Mouse (Mus musculus) hindbrain, embryonic 12.5 days (tissue): Measurements from ENCODE around the gene Cdca3. TPM values are rescaled to one million over a fixed set of nuclear protein-coding genes. Genes with fewer than 3 reads are reported as not detected.
"Not testable (repeated sequence)": the region's sequence is repeated elsewhere in the genome, so short reads cannot be mapped to it uniquely, and the experiment has no call there.

ENCODE experiments used
- ATAC-seq: fragments of 200-750 bp; cut with Nextera tagmentation; 2 replicates; pipeline ENCODE4 v1.8.0; 2017; ENCODE audit warnings: moderate TSS enrichment; ENCODE audit not compliant: low FRiP score
- H3K27ac ChIP-seq: fragments of 300-500 bp; sonication (generic); 2 replicates; pipeline ENCODE4 v1.5.1; 2016; ENCODE audit warnings: mild to moderate bottlenecking
- H3K27me3 ChIP-seq: fragments of 300-500 bp; sonication (generic); 2 replicates; pipeline ENCODE4 v1.6.1; 2016; ENCODE audit warnings: mild to moderate bottlenecking
- H3K36me3 ChIP-seq: fragments of 300-500 bp; sonication (generic); 2 replicates; pipeline ENCODE4 v1.6.1; 2016; ENCODE audit warnings: mild to moderate bottlenecking
- H3K4me1 ChIP-seq: fragments of 300-500 bp; sonication (generic); 2 replicates; pipeline ENCODE4 v1.6.1; 2016
- H3K4me2 ChIP-seq: fragments of 300-500 bp; sonication (generic); replicated peaks from 2 replicates; pipeline ENCODE4 v1.6.1; 2016; ENCODE audit warnings: mild to moderate bottlenecking
- H3K4me3 ChIP-seq: fragments of 300-500 bp; sonication (generic); 2 replicates; pipeline ENCODE4 v1.5.1; 2016; ENCODE audit warnings: mild to moderate bottlenecking
- H3K9ac ChIP-seq: fragments of 300-500 bp; sonication (generic); 2 replicates; pipeline ENCODE4 v1.6.1; 2016; ENCODE audit warnings: mild to moderate bottlenecking, moderate library complexity
- H3K9me3 ChIP-seq: fragments of 300-500 bp; sonication (generic); replicated peaks from 2 replicates; pipeline ENCODE4 v1.6.1; 2016; ENCODE audit warnings: mild to moderate bottlenecking
- WGBS: fragments of 180-500 bp; shearing (Covaris S2); methylation state at CpG from one replicate; pipeline ENCODE4 v1.1.7; 2016; 5-methylcytosine and 5-hydroxymethylcytosine counted together
- polyA plus RNA-seq: library from polyadenylated mRNA; unstranded; fragments of >200 nt; fragmentation: Nextera tagmentation; extraction: Ambion mirVana; gene quantifications from 2 replicates; pipeline ENCODE4 v1.2.1, GENCODE M21; 2016

The Cdca3 gene
- polyA plus RNA-seq, 1 experiment from 2014 or later, result 120 TPM

GRCm38 (mm10) chr6:124803061-124803460, 26.3 kb upstream of the Cdca3 start:
- Histone ChIP-seq H3K4me2 (no peak overlapping the region), H3K4me1 (peaks cover 14% of the 10 kb centered on the region), H3K27me3 (no peaks in the 10 kb centered on the region), H3K9me3 (no peaks in the 10 kb centered on the region), H3K9ac (no peak overlapping the region), H3K27ac (no peak overlapping the region), H3K4me3 (no peak overlapping the region), H3K36me3 (no peaks in the 10 kb centered on the region)
- ATAC-seq, result no peak
- 82% methylated on average over 3 of the region's 3 CpGs for WGBS

GRCm38 (mm10) chr6:124803691-124804090, 25.7 kb upstream of the Cdca3 start:
- H3K27ac ChIP-seq, H3K27me3 ChIP-seq, H3K36me3 ChIP-seq, H3K9ac ChIP-seq, H3K9me3 ChIP-seq, ATAC-seq, H3K4me3 ChIP-seq, H3K4me2 ChIP-seq: not testable (repeated sequence)
- 94% methylated on average over 4 of the region's 4 CpGs for WGBS
- H3K4me1 ChIP-seq, result peaks cover 19% of the 10 kb centered on the region

GRCm38 (mm10) chr6:124804341-124804740, 25.0 kb upstream of the Cdca3 start:
- no peak overlapping the region for H3K27ac ChIP-seq
- 91% methylated on average over 3 of the region's 3 CpGs for WGBS
- H3K27me3 ChIP-seq, result no peaks in the 10 kb centered on the region
- H3K4me1 ChIP-seq, result peaks cover 25% of the 10 kb centered on the region
- no peak overlapping the region for H3K4me2 ChIP-seq
- no peaks in the 10 kb centered on the region for H3K9me3 ChIP-seq
- no peak for ATAC-seq
- no peak overlapping the region for H3K4me3 ChIP-seq
- no peaks in the 10 kb centered on the region for H3K36me3 ChIP-seq
- H3K9ac ChIP-seq, result no peak overlapping the region

GRCm38 (mm10) chr6:124805341-124806321, 23.7 kb upstream of the Cdca3 start:
- Histone ChIP-seq H3K9me3 (no peaks in the 10 kb centered on the region), H3K9ac (peak overlapping the region; percentile 54), H3K36me3 (no peaks in the 10 kb centered on the region), H3K4me1 (peaks cover 35% of the 10 kb centered on the region), H3K4me2 (peak overlapping the region; percentile 73), H3K27me3 (no peaks in the 10 kb centered on the region), H3K4me3 (peak overlapping the region; percentile 37), H3K27ac (peak overlapping the region; percentile 79)
- 1% methylated on average over 34 of the region's 34 CpGs for WGBS
- peak; percentile 74 for ATAC-seq

- no peak overlapping the region for H3K9ac ChIP-seq
- H3K4me2 ChIP-seq, result peak overlapping the region; percentile 73
- H3K4me3 ChIP-seq, result 0 out of 2 replicates have a peak overlapping the region, but pooled peaks have one; percentile 37
- no peaks in the 10 kb centered on the region for H3K9me3 ChIP-seq
- ATAC-seq, result no peak
- peak overlapping the region; percentile 79 for H3K27ac ChIP-seq
- no peaks in the 10 kb centered on the region for H3K27me3 ChIP-seq
- peaks cover 8% of the 10 kb centered on the region for H3K36me3 ChIP-seq
- H3K4me1 ChIP-seq, result peaks cover 35% of the 10 kb centered on the region
- 78% methylated on average over 7 of the region's 7 CpGs for WGBS
Observed at GRCm38 (mm10) chr6:124806446-124807140, 22.8 kb upstream of the Cdca3 start.

GRCm38 (mm10) chr6:124807366-124807765, 22.0 kb upstream of the Cdca3 start:
- no peak for ATAC-seq
- Histone ChIP-seq H3K4me2 (no peak overlapping the region), H3K9me3 (no peaks in the 10 kb centered on the region), H3K9ac (no peak overlapping the region), H3K27me3 (no peaks in the 10 kb centered on the region), H3K27ac (no peak overlapping the region), H3K4me3 (no peak overlapping the region), H3K4me1 (peaks cover 40% of the 10 kb centered on the region), H3K36me3 (peaks cover 14% of the 10 kb centered on the region)
- WGBS, result 94% methylated on average over 4 of the region's 4 CpGs

- Histone ChIP-seq H3K27me3 (no peaks in the 10 kb centered on the region), H3K36me3 (peaks cover 14% of the 10 kb centered on the region), H3K9me3 (no peaks in the 10 kb centered on the region), H3K27ac (peak overlapping the region; percentile 87; the same call in 1 of the 2 replicates), H3K4me1 (peaks cover 46% of the 10 kb centered on the region), H3K4me3 (peak overlapping the region; percentile 54), H3K4me2 (peak overlapping the region; percentile 89), H3K9ac (peak overlapping the region; percentile 63; the same call in 1 of the 2 replicates)
- no peak for ATAC-seq
- WGBS, result 90% methylated on average over 6 of the region's 6 CpGs
Observed at GRCm38 (mm10) chr6:124807986-124808357, 21.4 kb upstream of the Cdca3 start.

- peaks cover 48% of the 10 kb centered on the region for H3K4me1 ChIP-seq
- WGBS, result 4% methylated on average over 29 of the region's 29 CpGs
- no peaks in the 10 kb centered on the region for H3K9me3 ChIP-seq
Observed at GRCm38 (mm10) chr6:124808358-124809012, 20.9 kb upstream of the Cdca3 start, which contains the start of gene Spsb2. Spsb2 (plus strand) TSS chr6:124808661.

GRCm38 (mm10) chr6:124809052-124809774, 20.1 kb upstream of the Cdca3 start:
- Histone ChIP-seq H3K4me1 (peaks cover 49% of the 10 kb centered on the region), H3K36me3 (peaks cover 14% of the 10 kb centered on the region), H3K27ac (peak overlapping the region; percentile 87), H3K9me3 (no peaks in the 10 kb centered on the region), H3K27me3 (no peaks in the 10 kb centered on the region), H3K4me2 (peak overlapping the region; percentile 89), H3K4me3 (peak overlapping the region; percentile 54), H3K9ac (peak overlapping the region; percentile 63)
- ATAC-seq, result peak; percentile 18
- under 1% methylated on average over 35 of the region's 35 CpGs for WGBS

More at GRCm38 (mm10) chr6:124808358-124809012, 20.9 kb upstream of the Cdca3 start, which contains the start of gene Spsb2:
- H3K9ac ChIP-seq, result peak within 1 kb of the TSS; percentile 63
- H3K27ac ChIP-seq, result peak within 1 kb of the TSS; percentile 87
- no peaks in the 10 kb centered on the region for H3K27me3 ChIP-seq
- peak within 1 kb of the TSS; percentile 54 for H3K4me3 ChIP-seq
- peak within 1 kb of the TSS; percentile 89 for H3K4me2 ChIP-seq
- peaks cover 14% of the 10 kb centered on the region for H3K36me3 ChIP-seq
- ATAC-seq, result peak; percentile 29

GRCm38 (mm10) chr6:124809775-124810538, 19.4 kb upstream of the Cdca3 start:
- ATAC-seq, result peak; percentile 2; the same call in 1 of the 2 replicates
- peaks cover 57% of the 10 kb centered on the region for H3K4me1 ChIP-seq
- H3K4me2 ChIP-seq, result peak overlapping the region; percentile 89
- H3K9me3 ChIP-seq, result no peaks in the 10 kb centered on the region
- peak overlapping the region; percentile 87 for H3K27ac ChIP-seq
- H3K4me3 ChIP-seq, result peak overlapping the region; percentile 54
- 41% methylated on average over 14 of the region's 14 CpGs for WGBS
- peaks cover 15% of the 10 kb centered on the region for H3K36me3 ChIP-seq
- H3K27me3 ChIP-seq, result no peaks in the 10 kb centered on the region
- H3K9ac ChIP-seq, result peak overlapping the region; percentile 63
